Mouse (Mus musculus) left cerebral cortex, adult 11 months (tissue): ENCODE measurements at regions not wholly inside any gene's neighbourhood (a gene's known extent, or its start where the extent isn't known, plus 50 kb on each side); places are given as distances from the start of the nearest gene placed in this dataset.

Source experiments
- DNase-seq: peaks from one replicate; pipeline ENCODE4 v3.0.0; 2022; ENCODE audit warnings: low spot score

GRCm38 (mm10) chr7:40422125-40422524, 476.0 kb upstream of the Vstm2b start:
- DNase-seq, result no peak

- DNase-seq, result no peak
Measured at GRCm38 (mm10) chr7:40429416-40429815, 468.7 kb upstream of the Vstm2b start.

- DNase-seq, result no peak
Measured at GRCm38 (mm10) chr7:40433906-40434305, 464.2 kb upstream of the Vstm2b start.

GRCm38 (mm10) chr7:40441128-40441527, 457.0 kb upstream of the Vstm2b start:
- DNase-seq, result no peak

GRCm38 (mm10) chr7:40441786-40442185, 456.3 kb upstream of the Vstm2b start:
- no peak for DNase-seq

GRCm38 (mm10) chr7:40466382-40466781, 431.7 kb upstream of the Vstm2b start:
- DNase-seq, result no peak

- no peak for DNase-seq
Measured at GRCm38 (mm10) chr7:40487256-40487655, 410.9 kb upstream of the Vstm2b start.

GRCm38 (mm10) chr7:40522703-40523267, 375.3 kb upstream of the Vstm2b start:
- no peak for DNase-seq

GRCm38 (mm10) chr7:40536601-40537000, 361.5 kb upstream of the Vstm2b start:
- no peak for DNase-seq

- no peak for DNase-seq
Measured at GRCm38 (mm10) chr7:40537621-40538020, 360.5 kb upstream of the Vstm2b start.

- DNase-seq, result no peak
Measured at GRCm38 (mm10) chr7:40539789-40540188, 358.3 kb upstream of the Vstm2b start.

GRCm38 (mm10) chr7:40541283-40541682, 356.8 kb upstream of the Vstm2b start:
- DNase-seq, result no peak

GRCm38 (mm10) chr7:40563447-40564118, 334.5 kb upstream of the Vstm2b start:
- no peak for DNase-seq

GRCm38 (mm10) chr7:40575971-40576370, 322.2 kb upstream of the Vstm2b start:
- no peak for DNase-seq

GRCm38 (mm10) chr7:40577365-40577764, 320.8 kb upstream of the Vstm2b start:
- DNase-seq, result peak; percentile 5

GRCm38 (mm10) chr7:40620761-40621160, 277.4 kb upstream of the Vstm2b start:
- no peak for DNase-seq

- peak; percentile 43 for DNase-seq
Measured at GRCm38 (mm10) chr7:40622811-40623210, 275.3 kb upstream of the Vstm2b start.

GRCm38 (mm10) chr7:40623286-40623685, 274.8 kb upstream of the Vstm2b start:
- DNase-seq, result no peak

- DNase-seq, result no peak
Measured at GRCm38 (mm10) chr7:40636369-40636768, 261.8 kb upstream of the Vstm2b start.

GRCm38 (mm10) chr7:40654982-40655381, 243.1 kb upstream of the Vstm2b start:
- DNase-seq, result no peak

GRCm38 (mm10) chr7:40655391-40655790, 242.7 kb upstream of the Vstm2b start:
- DNase-seq, result peak; percentile 15

- DNase-seq, result no peak
Measured at GRCm38 (mm10) chr7:40659662-40660061, 238.5 kb upstream of the Vstm2b start.

- DNase-seq, result no peak
Measured at GRCm38 (mm10) chr7:40663781-40664180, 234.3 kb upstream of the Vstm2b start.

GRCm38 (mm10) chr7:40666625-40667024, 231.5 kb upstream of the Vstm2b start:
- DNase-seq, result no peak
